ENCODE assay signal across 8 mouse cellular contexts in genomic region chr12:24571523-24572392, GRCm38 (mm10). TPM values are rescaled to one million over a fixed set of nuclear protein-coding genes. Genes with fewer than 3 reads are reported as not detected.
A peak's percentile ranks its signal among the peaks of the same experiment; 100 is the strongest.
DNase-seq lines count a peak whose midpoint lies in the region; ATAC-seq and TF ChIP-seq lines count a peak whose summit lies in the region.

Gene Grhl1 (plus strand): TSS chr12:24572283.

- peaks cover 0 to 11% of the 10 kb centered on the region in 2 experiments; a peak in 2 of 4 replicates for H3K36me3 ChIP-seq in MEL (ENCODE audit: control insufficient read depth in 1 of 2, insufficient read depth in 2 of 2, low read length in 2 of 2)
- H3K36me3 ChIP-seq in forebrain, embryonic 16.5 days (ENCODE audit: control insufficient read depth, insufficient read depth): no peaks in the 10 kb centered on the region
- H3K36me3 ChIP-seq in neural tube, embryonic 14.5 days (ENCODE audit: control insufficient read depth, insufficient read depth, low read length): no peaks in the 10 kb centered on the region
- peaks cover 1% of the 10 kb centered on the region; the same call in 1 of the 2 replicates for H3K36me3 ChIP-seq in testis, adult 2 months (ENCODE audit: control insufficient read depth, insufficient read depth, low read length)

- H3K9ac ChIP-seq in MEL (ENCODE audit: control insufficient read depth, low read depth, low read length, poor library complexity, severe bottlenecking): peak within 1 kb of the TSS; percentile 91
- peak within 1 kb of the TSS; percentile 62 for H3K9ac ChIP-seq in forebrain, embryonic 16.5 days (replicated peaks; ENCODE audit: low read depth, low read length)
- peak within 1 kb of the TSS; percentile 58 for H3K9ac ChIP-seq in neural tube, embryonic 14.5 days (replicated peaks; ENCODE audit: low read depth, low read length)

- TF ChIP-seq RAD21 in MEL (IDR thresholded peaks at IDR 0.05; ENCODE audit: low read depth, low read length): no peak

- DNase-seq in MEL (ENCODE audit: low read depth, low spot score): peak; percentile 93
- DNase-seq in cerebellum, adult 18-20 months: peak; percentile 91 to 96
- peak; percentile 93 to 94 for DNase-seq in heart, postnatal 36 days
- peak; percentile 93 to 95 for DNase-seq in layer of hippocampus, adult 18-20 months (ENCODE audit: low spot score in 2 of 2)
- peak; percentile 96 to 97 for DNase-seq in lung, adult 18-20 months

- ATAC-seq in forebrain, embryonic 16.5 days: peak; percentile 100
- ATAC-seq in neural tube, embryonic 14.5 days (ENCODE audit: low read depth): peak; percentile 99

- WGBS in forebrain, embryonic 16.5 days: 2% methylated on average over 57 of the region's 64 CpGs
- 2% methylated on average over 61 of the region's 64 CpGs for WGBS in neural tube, embryonic 14.5 days

- 0 out of 6 replicates have a peak, but pooled peaks of 1 of the 3 experiments have one; percentile 8 for TF ChIP-seq CTCF in MEL (IDR thresholded peaks at IDR 0.05 in 2 of 3, conservative IDR thresholded peaks at IDR 0.05 in 1 of 3; ENCODE audit: control insufficient read depth in 1 of 3, insufficient read depth in 1 of 3, low read depth in 2 of 3, low read length in 3 of 3, poor library complexity in 1 of 3, severe bottlenecking in 1 of 3)
- TF ChIP-seq CTCF in testis, adult 2 months (IDR thresholded peaks at IDR 0.05; ENCODE audit: control insufficient read depth, insufficient read depth, insufficient replicate concordance, low read depth, low read length): no peak; the same call in 1 of the 2 replicates

- intact Hi-C loops in heart, postnatal 36 days (cut with DNase I): loop anchor here (2.0 kb wide), 1 partner anchor 73 kb away; the partner anchor contains the start of gene Taf1b

- peak; percentile 70 to 81 for TF ChIP-seq POLR2A in MEL (IDR thresholded peaks at IDR 0.05; ENCODE audit: control insufficient read depth in 1 of 2, insufficient read depth in 1 of 2, low read depth in 1 of 2, low read length in 2 of 2, poor library complexity in 1 of 2)
- TF ChIP-seq POLR2A in testis, adult 2 months (IDR thresholded peaks at IDR 0.05; ENCODE audit: control insufficient read depth, low read depth, low read length): no peak; the same call in 1 of the 2 replicates

- H3K4me3 ChIP-seq in MEL (ENCODE audit: control insufficient read depth in 1 of 2, insufficient read depth in 1 of 2, low read depth in 2 of 2, low read length in 2 of 2): peak within 1 kb of the TSS; percentile 77 to 84
- H3K4me3 ChIP-seq in forebrain, embryonic 16.5 days (replicated peaks; ENCODE audit: low read length): peak within 1 kb of the TSS; percentile 76
- peak within 1 kb of the TSS; percentile 67 for H3K4me3 ChIP-seq in neural tube, embryonic 14.5 days (ENCODE audit: low read depth, low read length)
- peak within 1 kb of the TSS; percentile 88 for H3K4me3 ChIP-seq in testis, adult 2 months (ENCODE audit: control insufficient read depth, low read depth, low read length)

- peak within 1 kb of the TSS; percentile 87 for H3K4me2 ChIP-seq in forebrain, embryonic 16.5 days (ENCODE audit: low read length)
- H3K4me2 ChIP-seq in neural tube, embryonic 14.5 days (ENCODE audit: low read depth, low read length): peak within 1 kb of the TSS; percentile 73

- no peaks in the 10 kb centered on the region; the same call in 1 of the 2 replicates for H3K79me2 ChIP-seq in MEL (ENCODE audit: control insufficient read depth, insufficient read depth, low read length, poor library complexity)

- no peak within 1 kb of the TSS for H3K27ac ChIP-seq in MEL (ENCODE audit: control insufficient read depth, low read depth, low read length)
- no peak within 1 kb of the TSS for H3K27ac ChIP-seq in forebrain, embryonic 16.5 days (ENCODE audit: low read length)
- H3K27ac ChIP-seq in neural tube, embryonic 14.5 days (ENCODE audit: low read depth, low read length): no peak within 1 kb of the TSS
- H3K27ac ChIP-seq in testis, adult 2 months (ENCODE audit: control insufficient read depth, insufficient read depth, low read depth, low read length): peak within 1 kb of the TSS; percentile 69; the same call in 1 of the 2 replicates

- peaks cover 0 to 10% of the 10 kb centered on the region in 2 experiments; a peak in 3 of 4 replicates for H3K4me1 ChIP-seq in MEL (ENCODE audit: control insufficient read depth in 1 of 2, insufficient read depth in 2 of 2, low read length in 2 of 2)
- peaks cover 10% of the 10 kb centered on the region for H3K4me1 ChIP-seq in forebrain, embryonic 16.5 days (replicated peaks; ENCODE audit: control insufficient read depth, insufficient read depth, low read length)
- H3K4me1 ChIP-seq in neural tube, embryonic 14.5 days (ENCODE audit: control insufficient read depth, insufficient read depth, low read length): no peaks in the 10 kb centered on the region
- peaks cover 10% of the 10 kb centered on the region for H3K4me1 ChIP-seq in testis, adult 2 months (ENCODE audit: control insufficient read depth, insufficient read depth, low read length)

- no peaks in the 10 kb centered on the region for H3K27me3 ChIP-seq in MEL (ENCODE audit: control insufficient read depth in 1 of 2, insufficient read depth in 2 of 2, low read length in 2 of 2)
- H3K27me3 ChIP-seq in forebrain, embryonic 16.5 days (replicated peaks; ENCODE audit: control insufficient read depth, insufficient read depth, low read length): peaks cover 17% of the 10 kb centered on the region
- H3K27me3 ChIP-seq in neural tube, embryonic 14.5 days (ENCODE audit: control insufficient read depth, insufficient read depth, low read length): peaks cover 11% of the 10 kb centered on the region; the same call in 1 of the 2 replicates
- no peaks in the 10 kb centered on the region for H3K27me3 ChIP-seq in testis, adult 2 months (ENCODE audit: control insufficient read depth, insufficient read depth, low read length)

- H3K9me3 ChIP-seq in MEL (replicated peaks; ENCODE audit: insufficient read depth, low read length): no peaks in the 10 kb centered on the region
- H3K9me3 ChIP-seq in forebrain, embryonic 16.5 days (ENCODE audit: control insufficient read depth, low read length): no peaks in the 10 kb centered on the region
- H3K9me3 ChIP-seq in neural tube, embryonic 14.5 days (ENCODE audit: control insufficient read depth, low read length): no peaks in the 10 kb centered on the region

- no peak for TF ChIP-seq EP300 in MEL (IDR thresholded peaks at IDR 0.05; ENCODE audit: low read depth in 1 of 2, low read length in 2 of 2)

TF ChIP-seq in MEL, 35 proteins besides CTCF, POLR2A, EP300 and RAD21:
- peak; percentile 66; the same call in 1 of the 2 replicates for TF ChIP-seq ZMIZ1 (IDR thresholded peaks at IDR 0.05; ENCODE audit: low read depth, low read length)
- TF ChIP-seq MYC (IDR thresholded peaks at IDR 0.05; ENCODE audit: low read depth, low read length): peak; percentile 63
- no peak for TF ChIP-seq ZKSCAN1 (IDR thresholded peaks at IDR 0.05; ENCODE audit: low read depth, low read length)
- peak; percentile 79 for TF ChIP-seq MXI1 (IDR thresholded peaks at IDR 0.05; ENCODE audit: low read depth, low read length)
- TF ChIP-seq TCF12 (IDR thresholded peaks at IDR 0.05; ENCODE audit: low read depth, low read length): 0 out of 2 replicates have a peak, but pooled peaks have one; percentile 12
- TF ChIP-seq POLR2AphosphoS5 (IDR thresholded peaks at IDR 0.05; ENCODE audit: borderline replicate concordance, low read depth, low read length): no peak
- TF ChIP-seq MAX (IDR thresholded peaks at IDR 0.05; ENCODE audit: low read length): peak; percentile 72
- no peak for TF ChIP-seq SMC3 (IDR thresholded peaks at IDR 0.05; ENCODE audit: low read depth, low read length)
- peak; percentile 81 for TF ChIP-seq NELFE (IDR thresholded peaks at IDR 0.05; ENCODE audit: low read depth, low read length)
- 0 out of 2 replicates have a peak, but pooled peaks have one; percentile 9 for TF ChIP-seq ELF1 (IDR thresholded peaks at IDR 0.05; ENCODE audit: low read depth, low read length)
- TF ChIP-seq UBTF (IDR thresholded peaks at IDR 0.05; ENCODE audit: borderline replicate concordance, insufficient read depth, low read depth, low read length): 0 out of 2 replicates have a peak, but pooled peaks have one; percentile 72
- TF ChIP-seq NRF1 (IDR thresholded peaks at IDR 0.05; ENCODE audit: insufficient read depth, low read depth, low read length, poor library complexity, severe bottlenecking): peak; percentile 64
- no peak for TF ChIP-seq ETS1 (IDR thresholded peaks at IDR 0.05; ENCODE audit: low read depth, low read length)
- no peak for TF ChIP-seq JUND (IDR thresholded peaks at IDR 0.05; ENCODE audit: low read depth, low read length)
- TF ChIP-seq POLR2AphosphoS2 (IDR thresholded peaks at IDR 0.05; ENCODE audit: low read length): no peak
- TF ChIP-seq SIN3A (IDR thresholded peaks at IDR 0.05; ENCODE audit: low read length): peak; percentile 56; the same call in 1 of the 2 replicates
- TF ChIP-seq TBP (IDR thresholded peaks at IDR 0.05; ENCODE audit: low read depth, low read length): 0 out of 2 replicates have a peak, but pooled peaks have one; percentile 50
- peak; percentile 81 for TF ChIP-seq MAZ (IDR thresholded peaks at IDR 0.05; ENCODE audit: low read depth, low read length)

RNA-seq across cellular contexts. Expression of gene Grhl1, which starts in this region (rescaled TPM):
- total RNA-seq in MEL (2012; rRNA removed): 0.50 and 0.69 TPM in 2 replicates
- 1 to 10 TPM in 1 of 2 experiments, not detected in 1; 1.3 TPM for polyA plus RNA-seq in MEL (2012; ENCODE audit: insufficient read depth in 1 of 2, insufficient read length in 2 of 2, low read depth in 1 of 2, low replicate concordance in 2 of 2, missing spikeins in 1 of 2)
- polyA plus RNA-seq in forebrain, embryonic 16.5 days (2015; fragmentation: Nextera tagmentation; extraction: Ambion mirVana): 0.89 and 1.0 TPM in 2 replicates
- under 1 TPM; 0.51 to 0.61 TPM for total RNA-seq in heart, postnatal 36 days (2021)
- 10 to 100 TPM; 26.4 to 30.5 TPM for total RNA-seq in layer of hippocampus, adult 18-20 months (2021)
- 0.30 and 0.48 TPM in 2 replicates for polyA plus RNA-seq in neural tube, embryonic 14.5 days (2014; fragmentation: Nextera tagmentation; extraction: Ambion mirVana)
- 6.0 and 6.4 TPM in 2 replicates for polyA plus RNA-seq in testis, adult 2 months (2012; rRNA removed)

Comparison
In these comparisons a context has a peak if more than half of its experiments do, and no peak if none do; other contexts are left out.
1. RNA of gene Grhl1 (total RNA-seq): 26.4 to 30.5 TPM in layer of hippocampus, adult 18-20 months; 0.51 to 0.61 TPM in heart, postnatal 36 days and 0.50 to 0.69 TPM in MEL; every median in the first group is over 10 times any median in the second.
2. Peak in DNase-seq in heart, postnatal 36 days; RNA of the gene not detected or under 1 TPM.
3. Peak in ATAC-seq, H3K4me3 ChIP-seq, H3K9ac ChIP-seq and H3K4me2 ChIP-seq in neural tube, embryonic 14.5 days; RNA of the gene not detected or under 1 TPM.
4. Peak in every context shown above with its lines, with median percentiles within 50 percentile points of each other: DNase-seq, H3K4me3 ChIP-seq and H3K9ac ChIP-seq.